Mouse (Mus musculus) C2C12 (cell line): ENCODE measurements at regions not wholly inside any gene's neighbourhood (a gene's known extent, or its start where the extent isn't known, plus 50 kb on each side); places are given as distances from the start of the nearest gene placed in this dataset.

Experiments used
- CTCF ChIP-seq: IDR thresholded peaks from one replicate; pipeline ENCODE4 v1.5.1; 2011; ENCODE audit not compliant: control insufficient read depth, insufficient read depth, insufficient read length
- MYOD1 ChIP-seq: IDR thresholded peaks from one replicate; pipeline ENCODE4 v1.6.1; 2011; ENCODE audit warnings: low read depth; ENCODE audit not compliant: control insufficient read depth, insufficient read length
- USF1 ChIP-seq: IDR thresholded peaks from one replicate; pipeline ENCODE4 v1.6.1; 2011; ENCODE audit warnings: low read depth, mild to moderate bottlenecking, control low read depth, moderate library complexity

DNA sequence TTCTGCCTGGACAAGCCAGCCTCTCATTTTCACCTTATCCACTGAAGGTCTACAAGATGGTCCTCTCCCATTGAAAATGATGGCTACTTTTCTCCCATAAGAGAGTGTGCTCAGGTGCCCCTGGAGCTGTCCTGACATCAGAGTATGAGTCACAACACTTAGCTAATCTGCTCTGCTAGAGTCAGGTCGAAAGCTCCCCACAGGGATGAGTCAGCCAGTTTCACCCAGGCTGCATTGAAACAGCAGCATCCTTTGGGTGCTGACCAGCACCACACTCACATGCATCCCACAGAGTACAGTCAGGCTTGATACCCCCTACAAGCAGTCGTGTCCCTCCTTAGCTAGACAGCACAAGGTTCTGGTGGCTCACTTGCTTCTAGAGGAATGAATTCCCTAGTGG lies 234.0 kb downstream of the CK137956 start:
- no peak for TF ChIP-seq CTCF
- no peak for TF ChIP-seq MYOD1
- no peak for TF ChIP-seq USF1
